Mouse (Mus musculus): ENCODE data around the gene Fgf7. TPM values are rescaled to one million over a fixed set of nuclear protein-coding genes. Genes with fewer than 3 reads are reported as not detected.

The Fgf7 gene
- polyA plus RNA-seq, 1 experiment: 12.3 TPM

- 85% methylated on average over 8 of the region's 8 CpGs for WGBS
- no peak overlapping the region for H3K4me3 ChIP-seq (replicated peaks; ENCODE audit: insufficient read depth, low read depth, low read length)
- H3K27me3 ChIP-seq (ENCODE audit: control insufficient read depth, insufficient read depth, low read length): no peaks in the 10 kb centered on the region
- H3K27ac ChIP-seq (ENCODE audit: insufficient read depth, low read length): no peak overlapping the region
- H3K4me1 ChIP-seq (ENCODE audit: control insufficient read depth, insufficient read depth, low read length): no peaks in the 10 kb centered on the region
- DNase-seq: no peak
- TF ChIP-seq POLR2A (IDR thresholded peaks at IDR 0.05; ENCODE audit: borderline replicate concordance, insufficient read depth, low read length): no peak
- no peak for TF ChIP-seq CTCF (IDR thresholded peaks at IDR 0.05; ENCODE audit: borderline replicate concordance, insufficient read depth, low read depth, low read length)
Observed at GRCm38 (mm10) chr2:126033114-126033972, 1.1 kb upstream of the Fgf7 start.

DNA sequence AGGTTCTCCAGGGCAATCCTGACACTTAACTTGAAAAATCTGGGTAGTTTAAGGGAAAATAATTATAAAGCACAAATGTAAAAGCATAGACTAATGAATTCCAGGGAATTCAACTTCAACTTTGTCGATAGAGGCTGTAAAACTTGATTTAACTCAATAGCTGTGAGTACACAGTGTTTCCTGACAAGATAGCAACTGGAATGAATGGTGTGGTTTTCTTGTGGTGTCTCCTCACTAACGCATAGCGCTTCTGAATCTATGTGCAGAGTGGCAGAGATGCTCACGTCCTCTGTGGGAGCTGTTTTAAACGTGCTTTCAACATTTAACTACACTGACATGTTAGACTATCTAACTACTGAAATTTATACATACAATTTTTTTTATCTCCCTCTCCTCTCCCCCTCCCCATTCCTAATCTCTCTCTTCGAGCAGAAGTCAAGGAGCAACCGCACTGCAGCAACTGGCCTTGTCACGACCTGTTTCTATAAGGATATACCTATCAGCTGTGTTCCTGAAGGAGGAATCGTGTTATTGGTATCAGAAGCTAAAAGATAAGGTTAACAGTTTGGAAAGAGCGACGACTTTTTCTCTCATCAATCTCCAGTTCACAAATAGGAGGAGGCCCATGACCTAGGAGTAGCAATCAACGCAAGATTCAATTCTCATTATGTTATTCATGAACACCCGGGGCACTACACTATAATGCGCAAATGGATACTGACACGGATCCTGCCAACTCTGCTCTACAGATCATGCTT, 734 bp downstream of the Fgf7 start:
- Histone ChIP-seq H3K27ac (ENCODE audit: insufficient read depth, low read length) (no peak overlapping the region), H3K4me3 (replicated peaks; ENCODE audit: insufficient read depth, low read depth, low read length) (no peak overlapping the region), H3K4me1 (ENCODE audit: control insufficient read depth, insufficient read depth, low read length) (no peaks in the 10 kb centered on the region), H3K27me3 (ENCODE audit: control insufficient read depth, insufficient read depth, low read length) (no peaks in the 10 kb centered on the region)
- 89% methylated on average over 15 of the region's 15 CpGs for WGBS
- no peak for DNase-seq
- TF ChIP-seq POLR2A (IDR thresholded peaks at IDR 0.05; ENCODE audit: borderline replicate concordance, insufficient read depth, low read length): no peak
- no peak for TF ChIP-seq CTCF (IDR thresholded peaks at IDR 0.05; ENCODE audit: borderline replicate concordance, insufficient read depth, low read depth, low read length)

- no peak overlapping the region for H3K4me3 ChIP-seq (replicated peaks; ENCODE audit: insufficient read depth, low read depth, low read length)
- no peak for DNase-seq
- no peaks in the 10 kb centered on the region for H3K4me1 ChIP-seq (ENCODE audit: control insufficient read depth, insufficient read depth, low read length)
- TF ChIP-seq CTCF (IDR thresholded peaks at IDR 0.05; ENCODE audit: borderline replicate concordance, insufficient read depth, low read depth, low read length) (no peak), POLR2A (IDR thresholded peaks at IDR 0.05; ENCODE audit: borderline replicate concordance, insufficient read depth, low read length) (no peak)
- H3K27me3 ChIP-seq (ENCODE audit: control insufficient read depth, insufficient read depth, low read length): no peaks in the 10 kb centered on the region
- 87% methylated on average over 4 of the region's 4 CpGs for WGBS
- H3K27ac ChIP-seq (ENCODE audit: insufficient read depth, low read length): no peak overlapping the region
Observed at GRCm38 (mm10) chr2:126036121-126036520, 1.7 kb downstream of the Fgf7 start.

GRCm38 (mm10) chr2:126038221-126039000, 4.0 kb downstream of the Fgf7 start:
- no peak overlapping the region for H3K27ac ChIP-seq (ENCODE audit: insufficient read depth, low read length)
- DNase-seq: no peak
- H3K27me3 ChIP-seq (ENCODE audit: control insufficient read depth, insufficient read depth, low read length): no peaks in the 10 kb centered on the region
- H3K4me1 ChIP-seq (ENCODE audit: control insufficient read depth, insufficient read depth, low read length): no peaks in the 10 kb centered on the region
- WGBS: 44% methylated on average over 7 of the region's 7 CpGs
- no peak overlapping the region for H3K4me3 ChIP-seq (replicated peaks; ENCODE audit: insufficient read depth, low read depth, low read length)
- TF ChIP-seq POLR2A (IDR thresholded peaks at IDR 0.05; ENCODE audit: borderline replicate concordance, insufficient read depth, low read length): no peak
- no peak for TF ChIP-seq CTCF (IDR thresholded peaks at IDR 0.05; ENCODE audit: borderline replicate concordance, insufficient read depth, low read depth, low read length)

DNA sequence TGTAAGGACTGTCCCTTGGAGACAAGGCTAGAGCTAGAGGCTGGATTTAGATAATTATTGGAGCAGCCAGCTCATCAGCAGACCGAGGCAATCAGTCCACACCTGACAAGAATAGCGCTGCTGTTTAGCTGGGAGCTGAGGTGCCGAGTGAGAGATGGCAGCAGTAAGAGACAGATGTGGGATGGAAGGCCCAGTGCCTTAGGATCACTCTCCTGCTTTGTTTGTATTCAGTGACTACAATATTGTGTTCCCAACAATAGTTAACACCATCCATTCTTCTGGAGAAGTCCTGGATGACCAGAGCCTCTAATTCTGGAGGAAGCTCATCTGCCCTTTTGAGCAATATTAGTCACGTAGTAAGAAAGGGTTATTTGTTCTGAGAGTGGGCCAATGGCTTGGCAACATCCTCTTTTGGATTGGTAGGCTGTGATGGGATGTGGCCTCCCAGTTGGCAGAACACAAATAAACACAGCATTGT, 5.0 kb downstream of the Fgf7 start:
- no peaks in the 10 kb centered on the region for H3K4me1 ChIP-seq (ENCODE audit: control insufficient read depth, insufficient read depth, low read length)
- TF ChIP-seq POLR2A (IDR thresholded peaks at IDR 0.05; ENCODE audit: borderline replicate concordance, insufficient read depth, low read length): no peak
- TF ChIP-seq CTCF (IDR thresholded peaks at IDR 0.05; ENCODE audit: borderline replicate concordance, insufficient read depth, low read depth, low read length): no peak
- H3K27me3 ChIP-seq (ENCODE audit: control insufficient read depth, insufficient read depth, low read length): no peaks in the 10 kb centered on the region
- 54% methylated on average over 4 of the region's 4 CpGs for WGBS
- no peak overlapping the region for H3K27ac ChIP-seq (ENCODE audit: insufficient read depth, low read length)
- DNase-seq: peak in 1 of 2 experiments; percentile 6
- H3K4me3 ChIP-seq (replicated peaks; ENCODE audit: insufficient read depth, low read depth, low read length): no peak overlapping the region

DNA sequence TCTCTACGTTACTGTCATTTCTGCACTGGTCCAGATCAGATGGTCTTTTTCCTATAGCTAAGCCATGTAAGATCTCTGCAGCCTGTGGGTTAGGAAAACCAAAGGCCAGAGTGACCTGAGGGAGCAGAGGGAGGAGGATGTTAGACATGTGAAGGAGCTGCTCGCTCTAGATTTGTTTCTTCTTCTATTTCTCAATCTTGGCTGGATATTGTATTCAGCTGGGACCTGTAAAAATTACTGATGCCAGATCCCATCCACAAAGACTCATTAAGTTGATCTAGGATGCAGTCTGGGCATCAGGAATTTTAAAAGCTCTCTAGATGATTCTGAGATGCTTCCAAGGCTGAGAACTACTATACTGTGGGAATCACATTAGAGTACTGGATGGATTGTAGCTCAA, 6.2 kb downstream of the Fgf7 start:
- no peak for DNase-seq
- H3K4me3 ChIP-seq (replicated peaks; ENCODE audit: insufficient read depth, low read depth, low read length): no peak overlapping the region
- H3K4me1 ChIP-seq (ENCODE audit: control insufficient read depth, insufficient read depth, low read length): no peaks in the 10 kb centered on the region
- no peaks in the 10 kb centered on the region for H3K27me3 ChIP-seq (ENCODE audit: control insufficient read depth, insufficient read depth, low read length)
- TF ChIP-seq POLR2A (IDR thresholded peaks at IDR 0.05; ENCODE audit: borderline replicate concordance, insufficient read depth, low read length) (no peak), CTCF (IDR thresholded peaks at IDR 0.05; ENCODE audit: borderline replicate concordance, insufficient read depth, low read depth, low read length) (no peak)
- 75% methylated on average over 2 of the region's 2 CpGs for WGBS
- no peak overlapping the region for H3K27ac ChIP-seq (ENCODE audit: insufficient read depth, low read length)

DNA sequence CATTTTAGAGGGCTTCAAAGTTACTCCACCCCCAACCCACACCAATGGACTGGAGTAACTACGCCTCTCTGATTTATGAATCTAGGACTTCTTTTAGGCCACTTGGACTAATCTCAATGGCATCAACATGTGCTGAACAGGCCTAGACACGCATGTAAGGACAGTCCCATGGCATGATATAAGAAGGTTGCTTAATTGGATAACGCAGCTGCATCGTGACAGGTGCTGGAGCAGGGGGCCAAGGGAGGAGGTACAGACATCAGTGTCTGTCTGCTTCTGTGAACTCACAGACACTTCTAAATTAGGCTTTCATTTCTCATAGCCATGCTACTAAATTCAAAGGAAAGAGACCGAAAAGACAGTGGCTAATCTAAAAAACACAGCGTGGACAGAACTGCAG, 6.8 kb downstream of the Fgf7 start:
- WGBS: 40% methylated on average over 6 of the region's 6 CpGs
- H3K27ac ChIP-seq (ENCODE audit: insufficient read depth, low read length): no peak overlapping the region
- no peaks in the 10 kb centered on the region for H3K27me3 ChIP-seq (ENCODE audit: control insufficient read depth, insufficient read depth, low read length)
- TF ChIP-seq POLR2A (IDR thresholded peaks at IDR 0.05; ENCODE audit: borderline replicate concordance, insufficient read depth, low read length): no peak
- no peak for TF ChIP-seq CTCF (IDR thresholded peaks at IDR 0.05; ENCODE audit: borderline replicate concordance, insufficient read depth, low read depth, low read length)
- H3K4me1 ChIP-seq (ENCODE audit: control insufficient read depth, insufficient read depth, low read length): no peaks in the 10 kb centered on the region
- DNase-seq: no peak
- no peak overlapping the region for H3K4me3 ChIP-seq (replicated peaks; ENCODE audit: insufficient read depth, low read depth, low read length)
